Mouse (Mus musculus): ENCODE measurements around the gene Pwp1. TPM values are rescaled to one million over a fixed set of nuclear protein-coding genes. Genes with fewer than 3 reads are reported as not detected.
A peak's percentile ranks its signal among the peaks of the same experiment; 100 is the strongest.
"Not testable (repeated sequence)": the region's sequence is repeated elsewhere in the genome, so short reads cannot be mapped to it uniquely, and the experiment has no call there.

Pwp1 gene
- 20.0 and 24.6 TPM in 2 replicates for total RNA-seq (2021)
- long read RNA-seq, experiment 1, transcript Pwp1-201 (15 exons, 2,572 nt) = major isoform, 30 of 32 reads
- long read RNA-seq, experiment 1, partial matches to known transcripts = 0 of 32 reads
- long read RNA-seq, experiment 1, other reads (novel, unspliced or antisense) = 2 of 32 reads
- long read RNA-seq, experiment 2, transcript Pwp1-201 (15 exons, 2,572 nt) = major isoform, 19 of 21 reads
- long read RNA-seq, experiment 2, partial matches to known transcripts = 1 of 21 reads
- long read RNA-seq, experiment 2, other reads (novel, unspliced or antisense) = 1 of 21 reads

DNA sequence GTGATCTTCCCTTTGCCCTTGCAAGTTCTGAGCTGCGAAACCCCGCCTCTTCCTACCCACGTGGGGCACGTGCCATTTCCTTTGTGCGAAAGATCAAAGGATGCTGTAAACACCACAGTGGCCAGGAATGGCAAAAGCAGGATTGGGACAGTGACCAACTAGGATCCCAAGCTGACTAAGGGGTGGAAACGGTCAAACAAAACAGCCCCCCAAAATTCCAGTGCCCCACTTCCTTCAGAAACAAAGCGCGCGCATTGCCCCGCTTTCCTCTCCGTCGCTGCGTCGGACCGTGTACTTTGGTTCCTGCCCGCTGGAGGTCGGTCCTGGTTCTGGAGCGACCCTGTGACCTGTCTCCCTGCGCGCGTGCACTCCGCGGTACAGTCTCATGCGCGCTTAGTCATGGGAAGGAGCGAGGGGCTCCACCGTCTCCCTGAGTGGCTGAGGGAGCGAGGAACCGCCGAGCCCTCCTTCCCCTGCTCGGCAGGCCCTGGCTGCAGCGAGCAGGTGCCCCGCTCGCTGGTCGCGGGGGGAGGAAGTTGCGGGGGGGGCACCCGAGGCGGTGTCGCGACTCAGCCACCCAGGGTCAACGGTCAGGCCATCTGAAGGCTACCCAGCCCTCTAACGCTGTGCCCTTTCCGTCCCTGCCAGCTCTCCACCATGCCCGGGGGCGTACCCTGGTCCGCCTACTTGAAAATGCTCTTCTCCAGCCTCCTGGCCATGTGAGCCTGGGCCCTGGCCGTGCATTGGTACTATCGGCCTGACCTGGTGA is at the start of gene Pwp1:
Gene Pwp1 (plus strand): TSS at position 410 of the 769 bp plus-strand sequence.
- peak; percentile 60 for DNase-seq

DNA sequence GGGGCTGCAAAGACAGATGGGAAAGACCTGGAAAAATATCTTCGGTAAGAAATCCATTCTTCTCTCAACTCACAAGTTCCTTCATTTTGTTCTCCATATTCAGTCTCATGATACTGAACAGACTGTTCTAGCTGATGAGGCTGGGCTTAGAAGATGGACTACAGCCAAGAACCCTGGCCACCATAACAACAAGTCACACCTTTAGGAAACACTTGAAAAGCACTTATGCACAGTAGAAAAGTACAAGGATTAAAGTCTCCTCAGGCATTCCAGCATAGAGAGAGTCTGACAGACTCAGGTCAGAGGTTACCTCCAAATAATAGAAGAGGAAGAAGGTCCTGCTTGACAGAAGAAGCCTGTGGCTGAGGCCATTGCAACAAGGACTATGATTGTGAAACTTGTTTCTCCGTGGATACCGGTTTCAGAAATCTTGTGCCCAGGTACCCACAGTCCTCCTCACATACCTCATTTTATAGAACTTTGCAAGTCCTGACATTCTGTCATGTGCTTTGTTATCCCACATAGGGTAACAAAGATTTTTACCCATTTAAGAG is 7.1 kb upstream of the Pwp1 start:
- not testable (repeated sequence) for DNase-seq

DNA sequence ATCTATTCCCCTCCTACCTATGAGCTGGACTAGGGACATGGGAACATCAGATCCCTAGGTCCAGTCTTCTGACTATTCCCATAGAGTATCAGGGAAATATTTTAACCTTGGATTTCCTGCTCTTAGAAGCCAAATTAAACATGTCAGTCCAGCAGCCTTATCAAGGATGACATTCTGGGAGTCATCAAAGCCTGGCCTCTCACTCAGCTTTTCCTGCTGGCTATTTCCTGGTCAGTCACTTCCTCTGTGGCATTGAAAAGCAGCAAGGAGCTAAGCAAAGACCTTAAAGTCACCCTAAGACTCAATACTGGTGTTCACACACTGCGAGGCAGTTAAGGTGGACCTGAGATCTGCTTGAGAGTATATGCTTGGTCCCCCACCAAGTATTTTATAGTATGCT is 5.5 kb upstream of the Pwp1 start:
- not testable (repeated sequence) for DNase-seq

GRCm38 (mm10) chr10:85828722-85829084 is 591 bp upstream of the Pwp1 start:
- not testable (repeated sequence) for DNase-seq

DNA sequence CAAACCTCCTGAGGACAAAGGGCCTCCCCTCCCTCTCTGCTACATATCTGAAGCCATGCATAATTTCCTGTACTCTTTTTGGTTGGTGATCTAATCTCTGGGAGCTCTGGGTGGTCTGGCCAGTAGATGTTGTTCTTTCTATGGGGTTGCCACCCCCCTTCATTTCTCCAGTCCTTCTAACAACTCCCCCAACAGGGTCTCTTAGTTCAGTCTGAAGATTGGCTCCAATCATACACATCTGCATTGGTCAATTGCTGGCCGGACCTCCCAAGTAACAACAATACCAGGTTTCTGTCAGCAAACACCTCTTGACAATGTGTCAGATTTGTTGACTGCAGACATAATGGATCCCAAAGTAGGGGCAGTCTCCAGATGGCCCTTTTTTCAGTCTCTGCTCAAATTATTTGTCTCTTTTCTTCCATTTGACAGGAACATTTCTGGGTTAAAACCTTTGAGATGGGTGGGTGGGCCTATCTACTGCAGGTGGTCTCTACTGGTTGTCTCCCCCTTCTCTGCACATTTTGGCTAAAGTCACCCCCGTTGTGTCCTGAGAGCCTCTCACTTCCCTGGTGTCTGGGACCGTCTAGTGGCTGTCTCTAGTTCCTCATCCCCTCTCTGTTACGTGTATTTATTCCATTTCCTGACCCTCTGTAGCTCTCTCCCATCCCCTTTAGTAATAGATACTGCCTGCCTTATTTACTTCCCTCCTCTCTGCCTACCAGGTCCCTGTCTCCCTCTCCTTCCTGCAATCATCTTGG is 17.0 kb downstream of the Pwp1 start:
- DNase-seq = no peak

DNA sequence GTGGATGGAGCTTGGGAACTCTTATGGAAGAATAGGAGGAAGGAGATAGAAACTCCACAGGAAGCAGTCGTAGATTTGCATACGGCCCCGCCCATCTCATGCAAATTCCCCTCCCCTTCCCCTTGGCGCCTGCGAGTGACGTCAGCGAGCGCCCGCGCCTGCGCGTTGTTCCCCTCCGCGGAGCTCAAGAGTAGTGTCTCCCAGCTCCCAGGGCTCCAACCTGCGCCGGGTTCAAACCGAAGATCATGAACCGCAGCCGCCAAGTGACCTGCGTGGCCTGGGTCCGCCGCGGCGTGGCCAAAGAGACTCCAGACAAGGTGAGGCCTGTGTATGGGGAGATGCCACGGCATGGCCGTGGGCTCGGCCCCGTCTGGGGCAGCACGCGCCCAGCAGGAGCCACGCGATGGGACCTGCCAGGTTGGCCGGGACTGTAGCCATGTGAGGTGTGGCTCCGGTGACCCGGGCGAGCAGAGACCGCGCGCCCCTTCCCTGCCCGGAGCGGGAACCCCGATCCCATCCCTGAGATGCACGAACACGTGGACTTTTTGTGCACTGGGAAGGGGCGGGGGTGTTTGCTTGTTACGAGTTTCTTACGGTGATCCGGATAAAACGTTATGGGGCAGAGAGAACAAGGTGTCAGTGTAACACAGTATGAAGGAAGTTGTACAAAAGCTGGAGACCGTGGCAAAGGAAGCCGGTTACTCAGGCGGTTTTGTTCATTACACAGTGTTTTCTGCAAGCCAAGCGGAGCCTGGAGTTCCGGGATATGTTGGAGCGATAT is 42.6 kb downstream of the Pwp1 start:
- peak; percentile 96 for DNase-seq

DNA sequence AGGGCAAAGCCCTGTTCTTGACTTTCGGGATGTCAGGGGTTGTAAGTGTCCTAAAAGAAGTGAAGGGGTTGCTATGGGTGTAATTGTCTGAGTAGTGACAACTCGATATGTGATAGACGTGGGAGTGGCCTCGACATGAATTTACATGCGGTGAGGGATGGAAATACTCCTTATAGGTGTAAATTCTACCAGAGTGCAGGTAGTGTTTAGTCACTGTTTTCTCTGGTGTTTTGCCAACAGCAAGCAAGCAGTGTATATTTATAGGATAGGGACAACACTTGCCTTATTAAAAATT is 43.1 kb downstream of the Pwp1 start:
- DNase-seq = no peak

GRCm38 (mm10) chr10:85873861-85874544 is 44.7 kb downstream of the Pwp1 start:
- no peak for DNase-seq

DNA sequence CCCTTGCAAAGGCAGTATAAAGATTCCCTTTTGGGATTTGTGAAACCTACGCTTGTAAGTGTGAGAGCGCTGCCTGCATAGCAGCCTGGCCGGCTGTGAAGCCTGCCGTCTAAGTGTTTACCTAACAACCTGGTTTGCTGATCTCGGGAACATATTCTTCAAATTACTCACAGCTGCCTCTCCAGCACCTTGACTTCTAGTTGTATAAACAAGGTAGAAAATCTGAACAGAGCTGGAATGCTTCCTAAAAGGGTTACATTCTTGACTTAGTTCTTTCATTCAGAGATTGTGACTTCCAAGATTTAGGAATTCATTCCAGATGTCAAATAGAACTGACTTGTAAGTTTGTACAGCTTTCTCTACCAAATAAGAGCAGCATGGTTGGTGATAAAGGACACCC is 46.5 kb downstream of the Pwp1 start:
- DNase-seq = no peak

GRCm38 (mm10) chr10:85879886-85880486 is 50.7 kb downstream of the Pwp1 start:
- no peak for DNase-seq

DNA sequence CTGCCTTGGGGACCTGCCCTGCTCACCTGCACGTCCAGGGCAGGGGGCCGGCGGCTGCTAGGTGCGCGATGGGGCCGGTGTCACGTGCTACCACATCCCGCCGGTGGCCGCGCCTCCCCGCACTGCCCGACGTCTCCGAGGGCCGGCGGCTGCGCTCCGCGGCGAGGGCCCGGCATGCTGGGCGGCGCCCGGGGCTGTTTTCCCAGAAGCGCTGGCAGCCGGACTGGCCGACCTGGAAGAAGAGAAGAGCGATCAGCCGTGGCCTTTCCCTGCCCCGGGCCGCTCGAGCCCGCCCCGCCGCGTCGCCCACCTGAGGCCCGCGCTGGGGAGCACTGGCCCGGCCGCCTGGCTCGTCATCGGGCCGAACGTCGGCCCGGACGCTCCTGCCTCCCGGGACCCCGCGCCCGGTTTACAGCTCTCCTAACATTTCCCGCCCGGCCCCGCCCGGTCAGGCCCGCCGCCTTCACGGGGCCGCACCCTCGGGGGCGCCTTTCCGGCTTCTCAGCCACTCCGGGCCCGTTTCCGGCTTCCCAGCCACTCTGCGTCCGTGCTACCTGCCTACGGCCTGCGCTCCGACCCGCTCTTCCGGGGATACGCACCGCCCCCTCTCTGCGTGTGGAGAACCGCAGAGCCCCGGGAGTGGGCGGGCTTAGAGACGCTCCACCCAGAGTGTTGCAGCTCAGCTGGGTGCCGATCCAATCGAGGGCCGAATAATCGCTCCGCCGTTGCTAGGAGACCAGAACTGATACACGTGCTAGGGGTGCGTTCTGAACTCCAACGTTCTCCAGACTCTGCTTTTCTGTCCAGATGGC is 87.4 kb downstream of the Pwp1 start, which contains the start of gene Prdm4:
Gene Prdm4 (minus strand): TSS at position 645 of the 812 bp plus-strand sequence.
- peak; percentile 99 for DNase-seq

GRCm38 (mm10) chr10:85927676-85928445 is 98.6 kb downstream of the Pwp1 start, which contains the start of gene Ascl4:
TSS of gene Ascl4 (plus strand) at chr10:85927681.
- peak; percentile 27 for DNase-seq

GRCm38 (mm10) chr10:85928499-85929207 is 99.4 kb downstream of the Pwp1 start:
- peak; percentile 74 for DNase-seq

DNA sequence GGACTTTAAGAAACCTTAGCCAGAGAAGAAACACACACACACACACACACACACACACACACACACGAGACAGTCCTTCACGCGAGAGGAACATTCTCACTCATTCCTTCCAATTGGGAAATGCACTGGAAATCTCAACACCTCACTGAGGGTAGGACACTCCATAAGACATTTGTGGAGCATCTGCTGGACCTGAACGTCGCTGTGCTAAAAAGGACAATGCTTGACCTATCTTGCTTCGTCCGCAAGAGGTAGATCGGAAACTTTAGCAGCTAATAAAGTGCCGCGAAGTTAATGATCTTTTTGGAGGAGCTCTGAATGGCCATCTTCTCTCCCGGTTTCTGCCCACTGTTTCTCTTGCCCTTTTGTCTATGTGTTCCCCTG is 99.9 kb downstream of the Pwp1 start:
- no peak for DNase-seq

GRCm38 (mm10) chr10:85929962-85930361 is 100.7 kb downstream of the Pwp1 start:
- DNase-seq = no peak

- no peak for DNase-seq
Measured at GRCm38 (mm10) chr10:85936280-85936965, 107.1 kb downstream of the Pwp1 start.

All from adrenal gland, postnatal 14 days (tissue).